Mouse (Mus musculus) erythroblast, embryonic 14.5 days (primary cell): ENCODE measurements around the gene Setdb1. TPM values are rescaled to one million over a fixed set of nuclear protein-coding genes. Genes with fewer than 3 reads are reported as not detected.
A peak's percentile ranks its signal among the peaks of the same experiment; 100 is the strongest.

Experiments
- H3K27me3 ChIP-seq: 2 replicates; pipeline ENCODE4 v1.6.1; 2012; ENCODE audit warnings: inconsistent platforms; ENCODE audit not compliant: control insufficient read depth
- H3K36me3 ChIP-seq: 2 replicates; pipeline ENCODE4 v1.6.1; 2012; ENCODE audit warnings: mild to moderate bottlenecking, inconsistent platforms; ENCODE audit not compliant: control insufficient read depth
- H3K4me1 ChIP-seq: 2 replicates; pipeline ENCODE4 v1.6.1; 2012; ENCODE audit warnings: inconsistent platforms; ENCODE audit not compliant: control insufficient read depth
- H3K4me3 ChIP-seq: replicated peaks from 2 replicates; pipeline ENCODE3; 2012; ENCODE audit warnings: moderate library complexity, mild to moderate bottlenecking, inconsistent platforms
- H3K9me3 ChIP-seq: 2 replicates; pipeline ENCODE4 v1.6.1; 2012; ENCODE audit warnings: low read length, inconsistent platforms, mixed read lengths; ENCODE audit not compliant: control insufficient read depth
- GATA1 ChIP-seq: IDR thresholded peaks from 2 replicates; pipeline ENCODE4 v1.6.1; 2012; ENCODE audit warnings: low read length, inconsistent platforms, mixed read lengths
- TAL1 ChIP-seq: IDR thresholded peaks from 3 replicates; pipeline ENCODE4 v1.6.1; 2012; ENCODE audit warnings: low read length, inconsistent platforms, mixed read lengths
- polyA plus RNA-seq: library from polyadenylated mRNA; stranded (reverse); fragments of >175 nt; gene quantifications from 2 replicates; pipeline ENCODE4 v1.2.3, GENCODE M21; 2012

Setdb1 gene
- polyA plus RNA-seq, 1 experiment = 0.62 TPM

GRCm38 (mm10) chr3:95319701-95320625 lies 37.0 kb downstream of the Setdb1 start:
- Histone ChIP-seq H3K9me3 (no peaks in the 10 kb centered on the region), H3K4me3 (no peak overlapping the region), H3K4me1 (peaks cover 42% of the 10 kb centered on the region), H3K36me3 (peaks cover 77% of the 10 kb centered on the region), H3K27me3 (no peaks in the 10 kb centered on the region)
- TF ChIP-seq TAL1 = no peak
- no peak for TF ChIP-seq GATA1

- H3K4me1 ChIP-seq = peaks cover 50% of the 10 kb centered on the region
- H3K27me3 ChIP-seq = no peaks in the 10 kb centered on the region
- no peaks in the 10 kb centered on the region for H3K9me3 ChIP-seq
- peaks cover 68% of the 10 kb centered on the region for H3K36me3 ChIP-seq
- peak overlapping the region; percentile 15 for H3K4me3 ChIP-seq
- TF ChIP-seq GATA1 = no peak
- no peak for TF ChIP-seq TAL1
Observed at GRCm38 (mm10) chr3:95319110-95319509, 37.9 kb downstream of the Setdb1 start.

GRCm38 (mm10) chr3:95318548-95318947 lies 38.5 kb downstream of the Setdb1 start:
- H3K4me3 ChIP-seq = peak overlapping the region; percentile 15
- peaks cover 63% of the 10 kb centered on the region for H3K36me3 ChIP-seq
- no peak for TF ChIP-seq TAL1
- no peak for TF ChIP-seq GATA1
- H3K4me1 ChIP-seq = peaks cover 56% of the 10 kb centered on the region
- no peaks in the 10 kb centered on the region for H3K27me3 ChIP-seq
- no peaks in the 10 kb centered on the region for H3K9me3 ChIP-seq

DNA sequence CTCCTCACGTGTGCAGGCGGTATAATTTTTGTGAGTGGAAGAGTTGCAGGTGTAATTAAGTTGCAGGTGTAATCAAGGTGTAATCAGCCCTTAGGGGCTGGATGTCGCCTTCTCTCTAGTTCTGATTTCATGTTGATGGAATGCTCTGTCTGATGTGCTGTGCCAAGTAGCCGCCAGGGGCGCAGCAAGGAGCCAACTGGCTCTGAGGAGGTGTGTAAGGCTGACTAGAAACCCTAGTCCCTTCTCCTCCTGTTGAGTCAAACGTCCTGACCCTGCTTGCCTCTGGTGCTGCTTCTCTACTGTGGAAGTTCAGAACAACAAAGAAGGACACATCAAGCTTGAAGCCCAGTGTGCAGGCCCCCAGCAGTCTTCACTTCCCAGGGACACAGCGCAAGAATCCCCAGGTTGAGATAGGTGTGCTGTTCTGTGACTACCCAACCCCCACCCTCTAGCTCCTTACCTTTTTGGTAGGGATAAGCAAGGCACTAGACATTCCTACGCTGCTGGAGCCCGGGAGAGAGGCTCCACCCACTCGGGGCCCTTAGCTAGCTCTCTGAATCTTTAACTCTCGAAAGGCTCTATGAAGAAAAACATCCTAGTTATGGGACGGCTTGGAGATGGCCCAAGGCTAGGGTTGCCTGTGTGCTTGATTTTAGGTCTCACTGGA lies 39.5 kb downstream of the Setdb1 start:
- Histone ChIP-seq H3K4me3 (peak overlapping the region; percentile 34), H3K9me3 (no peaks in the 10 kb centered on the region), H3K27me3 (no peaks in the 10 kb centered on the region), H3K4me1 (peaks cover 66% of the 10 kb centered on the region), H3K36me3 (peaks cover 53% of the 10 kb centered on the region)
- TF ChIP-seq GATA1 (no peak), TAL1 (no peak)

DNA sequence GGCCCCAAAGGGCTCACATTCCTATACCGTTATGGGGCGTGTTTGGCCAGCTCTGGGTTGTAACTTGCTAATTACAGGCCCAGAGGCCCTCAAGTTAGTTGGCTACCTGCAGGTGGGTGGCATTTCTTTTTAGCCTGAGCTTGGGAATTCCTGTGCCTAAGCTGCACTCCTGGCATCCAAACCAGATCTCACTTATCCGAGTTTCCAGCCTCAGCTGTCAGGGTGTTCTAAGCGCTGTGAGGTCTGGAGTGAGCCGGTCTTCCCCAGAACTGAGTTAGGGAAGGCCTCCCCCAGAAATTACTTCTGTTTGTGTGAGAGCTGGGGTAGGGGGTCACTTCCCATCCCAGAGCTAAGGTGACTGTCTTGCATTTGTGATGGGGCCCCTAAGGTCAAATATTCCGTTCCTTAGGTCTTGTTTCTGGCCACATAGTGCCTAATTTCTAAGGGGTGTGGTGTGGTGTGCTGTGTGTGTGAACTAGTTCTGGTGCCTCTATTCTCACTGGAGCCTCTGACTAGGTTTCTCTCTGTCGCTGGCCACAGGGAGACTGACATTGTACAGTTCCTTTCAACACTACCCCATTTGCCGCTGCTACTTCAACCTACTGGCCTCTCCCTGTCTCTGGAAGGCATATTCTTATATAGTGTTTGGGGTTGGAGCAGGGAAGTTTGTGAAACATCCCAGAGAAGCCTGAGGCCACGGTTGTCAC lies 41.0 kb downstream of the Setdb1 start:
- Histone ChIP-seq H3K9me3 (no peaks in the 10 kb centered on the region), H3K4me1 (peaks cover 81% of the 10 kb centered on the region), H3K36me3 (peaks cover 37% of the 10 kb centered on the region), H3K4me3 (peak overlapping the region; percentile 92), H3K27me3 (no peaks in the 10 kb centered on the region)
- TF ChIP-seq GATA1 (no peak), TAL1 (no peak)

DNA sequence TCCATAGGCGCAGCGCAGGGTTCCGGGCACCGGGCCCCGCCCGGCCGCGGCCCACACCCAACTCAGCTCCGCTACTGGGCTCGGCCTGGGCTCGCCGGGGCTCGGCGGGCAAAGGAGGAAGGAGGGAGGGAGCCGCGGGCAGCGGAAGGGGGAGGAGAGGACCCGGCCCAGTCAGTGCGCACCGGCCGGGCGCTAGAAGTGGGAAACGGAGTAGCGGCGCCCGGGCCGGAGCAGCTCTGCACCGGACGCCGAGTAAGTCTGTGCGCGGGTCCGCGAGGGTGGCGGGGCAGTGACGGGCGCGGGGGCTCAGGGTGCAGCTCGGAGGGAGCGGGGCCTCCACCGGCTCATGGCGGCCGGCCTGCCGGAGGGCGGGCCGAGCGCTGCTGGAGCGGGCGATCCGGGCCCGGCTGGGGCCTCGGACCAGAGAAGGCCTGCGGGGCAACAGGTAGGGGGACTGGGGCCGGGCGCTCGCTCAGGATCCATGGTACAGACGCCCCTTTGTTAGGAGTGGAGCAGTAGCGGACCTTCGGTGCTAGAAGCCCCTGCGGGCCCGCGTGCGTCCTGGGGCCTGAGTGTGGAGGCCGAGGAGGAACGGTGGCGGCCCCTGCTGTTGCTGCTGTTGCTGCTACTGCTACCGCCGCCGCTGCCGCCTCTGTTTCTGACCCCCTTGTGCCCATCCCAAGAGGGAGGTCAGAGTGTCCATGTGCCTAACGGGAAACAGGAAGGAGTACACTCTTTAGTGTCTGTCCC lies 41.7 kb downstream of the Setdb1 start:
- Histone ChIP-seq H3K27me3 (no peaks in the 10 kb centered on the region), H3K36me3 (peaks cover 30% of the 10 kb centered on the region), H3K4me1 (peaks cover 88% of the 10 kb centered on the region), H3K9me3 (no peaks in the 10 kb centered on the region), H3K4me3 (peak overlapping the region; percentile 92)
- TF ChIP-seq TAL1 = no peak
- no peak for TF ChIP-seq GATA1

- peak within 1 kb of the TSS; percentile 92 for H3K4me3 ChIP-seq
- no peaks in the 10 kb centered on the region for H3K27me3 ChIP-seq
- no peaks in the 10 kb centered on the region for H3K9me3 ChIP-seq
- peaks cover 23% of the 10 kb centered on the region for H3K36me3 ChIP-seq
- peaks cover 85% of the 10 kb centered on the region for H3K4me1 ChIP-seq
- no peak for TF ChIP-seq TAL1
- no peak for TF ChIP-seq GATA1
Observed at GRCm38 (mm10) chr3:95314486-95315093, 42.4 kb downstream of the Setdb1 start, which contains the start of gene Cers2. Gene Cers2, plus strand, starts transcription at chr3:95314791.

- no peak for TF ChIP-seq TAL1
- TF ChIP-seq GATA1 = no peak
- Histone ChIP-seq H3K27me3 (no peaks in the 10 kb centered on the region), H3K4me3 (peak overlapping the region; percentile 92), H3K9me3 (no peaks in the 10 kb centered on the region), H3K4me1 (peaks cover 82% of the 10 kb centered on the region), H3K36me3 (peaks cover 19% of the 10 kb centered on the region)
Observed at GRCm38 (mm10) chr3:95314075-95314474, 42.9 kb downstream of the Setdb1 start.
